Mouse (Mus musculus) C2C12 (cell line): Measurements from ENCODE around the gene Mmab. TPM values are rescaled to one million over a fixed set of nuclear protein-coding genes. Genes with fewer than 3 reads are reported as not detected.

Source experiments
- H3K27me3 ChIP-seq: one replicate; pipeline ENCODE4 v1.6.1; 2011; ENCODE audit not compliant: control insufficient read depth, insufficient read depth, insufficient read length
- H3K36me3 ChIP-seq: one replicate; pipeline ENCODE4 v1.6.1; 2011; ENCODE audit not compliant: control insufficient read depth, insufficient read depth
- H3K4me3 ChIP-seq: one replicate; pipeline ENCODE4 v1.5.1; 2011; ENCODE audit warnings: mild to moderate bottlenecking, control low read depth; ENCODE audit not compliant: poor library complexity, insufficient read depth, severe bottlenecking
- H3K79me2 ChIP-seq: one replicate; pipeline ENCODE4 v1.6.1; 2011; ENCODE audit not compliant: control insufficient read depth, insufficient read depth
- H3K79me3 ChIP-seq: one replicate; pipeline ENCODE4 v1.6.1; 2011; ENCODE audit warnings: low read depth, control low read depth
- H3ac ChIP-seq: one replicate; pipeline ENCODE3; 2011; ENCODE audit warnings: low read depth; ENCODE audit not compliant: control insufficient read depth, insufficient read length
- CEBPB ChIP-seq: IDR thresholded peaks from one replicate; pipeline ENCODE4 v1.6.1; 2011; ENCODE audit warnings: low read depth, mild to moderate bottlenecking, control low read depth, moderate library complexity
- CTCF ChIP-seq: IDR thresholded peaks from one replicate; pipeline ENCODE4 v1.5.1; 2011; ENCODE audit not compliant: control insufficient read depth, insufficient read depth, insufficient read length
- FOSL1 ChIP-seq: IDR thresholded peaks from one replicate; pipeline ENCODE4 v1.8.0; 2011; ENCODE audit warnings: mild to moderate bottlenecking, low read length; ENCODE audit not compliant: poor library complexity, insufficient read depth, severe bottlenecking
- MAX ChIP-seq: IDR thresholded peaks from one replicate; pipeline ENCODE4 v1.6.1; 2011; ENCODE audit warnings: mild to moderate bottlenecking, control low read depth
- MYOD1 ChIP-seq: IDR thresholded peaks from one replicate; pipeline ENCODE4 v1.6.1; 2011; ENCODE audit warnings: low read depth; ENCODE audit not compliant: control insufficient read depth, insufficient read length
- MYOG ChIP-seq: IDR thresholded peaks from one replicate; pipeline ENCODE4 v1.6.1; 2011; ENCODE audit not compliant: control insufficient read depth, insufficient read length; ENCODE audit errors: extremely low read depth
- USF1 ChIP-seq: IDR thresholded peaks from one replicate; pipeline ENCODE4 v1.6.1; 2011; ENCODE audit warnings: low read depth, mild to moderate bottlenecking, control low read depth, moderate library complexity
- polyA plus RNA-seq: library from polyadenylated mRNA; unstranded; fragments of >200 nt; fragmentation: generic; extraction: Trizol; gene quantifications from one replicate; pipeline ENCODE4 v1.2.1, GENCODE M21; 2012; ENCODE audit warnings: missing spikeins

Gene Mmab
- polyA plus RNA-seq, 1 experiment: 9.4 TPM

DNA sequence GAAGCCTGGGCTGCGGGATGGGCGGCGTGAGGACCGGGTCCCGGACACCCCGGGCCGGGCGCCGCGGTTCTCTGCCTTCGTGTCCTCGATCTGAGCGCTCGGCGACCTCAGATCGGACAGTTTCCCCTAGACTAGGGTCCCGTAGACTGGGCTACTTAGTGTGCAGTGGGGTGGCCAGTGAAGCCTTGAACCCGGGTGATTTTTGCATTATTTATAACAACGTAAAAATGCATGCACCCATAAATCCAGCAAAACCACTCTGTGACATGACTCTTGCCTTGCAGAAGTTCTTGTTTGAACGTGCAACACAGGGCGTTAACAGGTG is 470 bp upstream of the Mmab start:
- Histone ChIP-seq H3K79me3 (no peaks in the 10 kb centered on the region), H3K27me3 (no peaks in the 10 kb centered on the region), H3K4me3 (peak overlapping the region; percentile 71), H3ac (peak overlapping the region; percentile 54), H3K36me3 (peaks cover 11% of the 10 kb centered on the region), H3K79me2 (no peaks in the 10 kb centered on the region)
- TF ChIP-seq USF1 (no peak), CEBPB (no peak)

DNA sequence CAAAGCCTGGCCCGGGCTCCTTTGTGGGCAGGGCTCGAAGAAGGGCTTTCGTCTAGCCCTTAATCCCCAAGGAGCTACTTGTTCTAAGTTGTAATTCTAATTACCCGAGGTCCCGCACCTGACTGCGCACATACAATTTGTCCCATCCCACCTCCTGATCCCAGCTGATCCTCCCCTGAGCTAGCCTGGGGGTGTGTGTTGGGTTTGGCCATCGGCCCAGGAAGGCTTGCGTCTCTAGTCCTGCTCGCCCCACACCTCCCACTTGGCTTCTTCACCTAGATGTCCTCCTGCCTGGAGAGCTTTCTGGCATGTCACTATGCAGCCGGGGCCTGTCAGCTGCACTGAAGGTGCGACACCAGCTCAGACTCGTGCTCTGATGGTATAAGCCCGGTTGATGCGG is 8.3 kb downstream of the Mmab start:
- TF ChIP-seq CEBPB (no peak), USF1 (no peak), MYOG (no peak), CTCF (no peak), MAX (no peak), MYOD1 (no peak), FOSL1 (no peak)
- no peaks in the 10 kb centered on the region for H3K79me2 ChIP-seq
- no peak overlapping the region for H3ac ChIP-seq
- peaks cover 12% of the 10 kb centered on the region for H3K27me3 ChIP-seq
- no peaks in the 10 kb centered on the region for H3K36me3 ChIP-seq
- H3K4me3 ChIP-seq: no peak overlapping the region
- H3K79me3 ChIP-seq: no peaks in the 10 kb centered on the region

DNA sequence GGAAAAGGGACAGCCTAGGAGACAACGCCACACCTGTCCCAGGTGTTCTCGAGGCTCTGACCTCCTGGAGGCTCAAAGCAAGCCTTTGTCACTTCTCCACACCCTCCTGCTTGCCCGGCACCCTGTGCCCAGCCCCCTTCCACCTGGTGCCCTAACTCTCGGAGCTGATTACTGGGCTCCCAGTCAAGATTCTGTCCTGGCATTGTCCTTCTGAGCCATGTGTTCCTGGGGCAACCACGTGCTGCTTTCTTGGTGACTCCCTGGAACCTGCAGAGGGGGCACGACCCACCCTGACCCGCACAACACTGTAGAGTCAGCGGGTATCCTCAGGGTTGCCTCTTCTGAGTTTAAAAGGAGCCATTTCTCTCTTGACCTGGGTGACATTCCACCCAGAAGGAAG is 9.5 kb downstream of the Mmab start:
- TF ChIP-seq MYOD1 (no peak), CTCF (no peak), MYOG (no peak), MAX (no peak), CEBPB (no peak), USF1 (no peak), FOSL1 (no peak)
- H3K4me3 ChIP-seq: no peak overlapping the region
- no peaks in the 10 kb centered on the region for H3K36me3 ChIP-seq
- H3ac ChIP-seq: no peak overlapping the region
- H3K79me3 ChIP-seq: no peaks in the 10 kb centered on the region
- H3K79me2 ChIP-seq: no peaks in the 10 kb centered on the region
- peaks cover 24% of the 10 kb centered on the region for H3K27me3 ChIP-seq

DNA sequence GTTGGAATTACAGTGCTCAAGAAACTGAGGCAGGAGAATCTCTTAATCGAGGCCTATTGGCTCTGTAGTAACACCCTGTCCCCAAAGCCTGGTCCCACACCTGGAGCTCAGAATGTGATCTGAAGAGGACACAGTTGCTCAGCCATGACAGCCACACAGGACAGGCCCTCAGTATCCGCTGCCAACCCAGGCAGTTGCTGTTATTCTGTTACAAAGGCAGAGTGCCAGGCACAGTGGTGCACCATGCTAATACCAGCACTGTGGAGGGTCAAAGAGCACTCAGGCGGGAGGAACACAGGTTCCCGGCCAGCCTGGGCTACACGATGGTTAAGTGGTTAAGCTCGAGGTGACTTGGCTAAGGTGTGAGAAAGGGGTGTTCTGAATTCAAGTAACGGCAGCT is 14.1 kb downstream of the Mmab start:
- Histone ChIP-seq H3K36me3 (no peaks in the 10 kb centered on the region), H3K27me3 (peaks cover 44% of the 10 kb centered on the region), H3K4me3 (no peak overlapping the region), H3ac (no peak overlapping the region), H3K79me3 (no peaks in the 10 kb centered on the region), H3K79me2 (no peaks in the 10 kb centered on the region)
- no peak for TF ChIP-seq CTCF
- no peak for TF ChIP-seq FOSL1
- TF ChIP-seq MYOG: no peak
- TF ChIP-seq USF1: no peak
- TF ChIP-seq MAX: no peak
- TF ChIP-seq MYOD1: no peak

DNA sequence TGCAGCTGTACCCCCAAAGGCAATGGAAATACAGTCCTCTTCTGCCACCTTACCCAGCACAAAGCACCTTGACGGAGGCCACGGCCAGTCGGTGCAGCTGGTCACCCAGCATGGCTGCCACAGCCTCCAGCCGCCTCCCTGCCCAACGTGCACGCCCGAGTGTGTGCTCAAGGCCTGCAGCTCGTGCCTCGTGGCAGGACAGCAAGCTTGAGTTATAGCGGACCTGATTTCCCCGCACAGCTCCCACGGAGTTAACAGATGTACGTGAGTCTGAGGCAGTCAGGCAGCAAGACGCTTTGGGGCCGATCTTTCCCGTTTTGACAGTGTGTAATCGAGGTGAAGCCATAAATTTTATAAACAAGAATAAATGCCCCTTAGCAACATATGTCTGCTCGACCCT is 15.2 kb downstream of the Mmab start:
- no peak overlapping the region for H3K4me3 ChIP-seq
- H3K27me3 ChIP-seq: peaks cover 44% of the 10 kb centered on the region
- TF ChIP-seq CTCF (no peak), MAX (no peak), MYOD1 (no peak), FOSL1 (no peak), CEBPB (no peak), MYOG (no peak)
- no peak overlapping the region for H3ac ChIP-seq
- H3K36me3 ChIP-seq: no peaks in the 10 kb centered on the region
- no peaks in the 10 kb centered on the region for H3K79me3 ChIP-seq
- H3K79me2 ChIP-seq: no peaks in the 10 kb centered on the region

DNA sequence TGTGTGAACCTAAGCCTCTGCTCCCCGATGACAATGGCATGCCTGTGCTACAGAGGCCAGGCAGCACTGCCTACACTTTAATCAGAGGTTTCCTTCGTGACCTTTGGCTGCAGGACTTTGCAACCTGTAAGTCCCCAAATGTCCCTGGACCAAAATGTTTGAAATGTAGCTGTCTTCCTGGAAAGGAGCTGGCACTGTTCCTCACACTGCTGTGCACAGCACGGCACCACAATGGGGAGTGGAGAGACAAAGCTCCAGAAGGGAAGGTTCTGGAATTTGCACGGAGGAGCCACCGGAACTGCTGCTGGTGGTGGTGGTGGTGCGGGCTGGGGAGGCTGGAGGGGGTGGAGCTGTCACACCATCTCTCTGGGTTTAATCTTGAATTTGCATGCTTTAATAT is 17.1 kb downstream of the Mmab start:
- no peak for TF ChIP-seq FOSL1
- no peak for TF ChIP-seq CEBPB
- TF ChIP-seq CTCF: no peak
- TF ChIP-seq MYOG: no peak
- no peak for TF ChIP-seq MAX
- TF ChIP-seq USF1: no peak
- TF ChIP-seq MYOD1: no peak
- H3K79me2 ChIP-seq: no peaks in the 10 kb centered on the region
- H3K27me3 ChIP-seq: peaks cover 39% of the 10 kb centered on the region
- no peak overlapping the region for H3K4me3 ChIP-seq
- no peaks in the 10 kb centered on the region for H3K79me3 ChIP-seq
- H3ac ChIP-seq: no peak overlapping the region
- no peaks in the 10 kb centered on the region for H3K36me3 ChIP-seq
